Mouse (Mus musculus) megakaryocyte, embryonic 14.5 days (primary cell): Measurements from ENCODE around the gene Pdcd2l. TPM values are rescaled to one million over a fixed set of nuclear protein-coding genes. Genes with fewer than 3 reads are reported as not detected.
A peak's percentile ranks its signal among the peaks of the same experiment; 100 is the strongest.

ENCODE experiments used
- H3K27me3 ChIP-seq: replicated peaks from 2 replicates; pipeline ENCODE3; 2012; ENCODE audit warnings: inconsistent platforms
- H3K36me3 ChIP-seq: replicated peaks from 2 replicates; pipeline ENCODE3; 2012; ENCODE audit warnings: low read length, inconsistent platforms, mixed read lengths
- H3K4me1 ChIP-seq: 2 replicates; pipeline ENCODE4 v1.6.1; 2012; ENCODE audit warnings: inconsistent platforms
- H3K4me3 ChIP-seq: replicated peaks from 2 replicates; pipeline ENCODE3; 2012; ENCODE audit warnings: moderate library complexity, mild to moderate bottlenecking, inconsistent platforms
- H3K9me3 ChIP-seq: 2 replicates; pipeline ENCODE4 v1.6.1; 2012; ENCODE audit warnings: inconsistent platforms
- FLI1 ChIP-seq: IDR thresholded peaks from 2 replicates; pipeline ENCODE4 v1.6.1; 2012; ENCODE audit warnings: low read length, inconsistent platforms, mixed read lengths
- GATA1 ChIP-seq: IDR thresholded peaks from 3 replicates; pipeline ENCODE4 v1.6.1; 2012; ENCODE audit warnings: mixed read lengths, low read length, inconsistent platforms, borderline replicate concordance
- polyA plus RNA-seq: library from polyadenylated mRNA; stranded (reverse); fragments of >175 nt; gene quantifications from 2 replicates; pipeline ENCODE4 v1.2.3, GENCODE M21; 2012; ENCODE audit warnings: low replicate concordance; ENCODE audit not compliant: insufficient read depth

Pdcd2l gene
- 4.0 and 6.7 TPM in 2 replicates for polyA plus RNA-seq

DNA sequence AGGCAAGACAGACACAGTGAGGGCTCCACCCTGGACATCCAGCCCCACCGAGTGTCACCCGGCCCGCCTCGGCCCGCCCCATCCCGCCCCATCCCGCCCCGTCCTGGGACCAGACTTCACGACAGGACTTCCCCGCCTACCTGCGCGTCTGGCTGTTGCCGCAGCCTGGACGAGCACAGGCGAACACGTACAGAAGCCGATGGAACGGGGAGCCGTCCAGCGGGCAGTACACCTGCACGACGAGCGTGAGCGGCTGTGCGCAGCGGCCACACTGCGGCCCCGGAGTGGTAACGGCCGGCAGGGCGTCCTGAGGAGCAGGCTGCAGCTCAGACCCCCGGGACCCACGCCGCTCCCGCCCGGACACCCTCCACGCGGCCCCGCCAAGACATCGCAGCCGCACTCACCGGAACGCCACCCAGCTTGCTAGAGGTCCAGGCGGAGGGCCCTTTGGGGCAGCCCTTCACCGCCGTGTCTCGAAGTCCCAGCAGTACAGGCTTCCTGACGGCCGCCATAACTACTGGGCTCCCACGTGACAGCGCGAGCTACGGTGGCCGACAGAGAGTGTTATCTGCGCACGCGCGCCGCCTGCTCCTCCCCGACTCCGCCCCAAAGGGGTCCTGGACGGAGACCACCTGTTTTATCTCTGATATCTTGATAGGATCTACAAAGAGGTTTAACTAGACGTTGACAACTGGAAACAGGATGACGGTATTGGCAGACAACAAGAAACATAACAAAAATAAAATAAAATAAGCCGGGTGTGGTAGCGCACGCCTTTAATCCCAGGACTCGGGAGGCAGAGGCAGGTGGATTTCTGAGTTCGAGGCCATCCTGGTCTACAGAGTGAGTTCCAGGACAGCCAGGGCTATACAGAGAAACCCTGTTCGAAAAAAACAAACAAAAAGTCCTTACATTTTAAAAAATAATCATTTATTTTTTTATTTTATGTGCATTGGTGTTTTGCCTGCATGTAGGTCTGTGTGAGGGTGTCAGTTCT, at the start of gene Pdcd2l:
Gene Pdcd2l (minus strand): TSS at position 530 of the 997 bp plus-strand sequence.
- no peak for TF ChIP-seq FLI1
- TF ChIP-seq GATA1, result no peak
- H3K36me3 ChIP-seq, result peaks cover 38% of the 10 kb centered on the region
- H3K9me3 ChIP-seq, result no peaks in the 10 kb centered on the region
- H3K4me3 ChIP-seq, result peak within 1 kb of the TSS; percentile 100
- peaks cover 28% of the 10 kb centered on the region for H3K4me1 ChIP-seq
- H3K27me3 ChIP-seq, result no peaks in the 10 kb centered on the region

DNA sequence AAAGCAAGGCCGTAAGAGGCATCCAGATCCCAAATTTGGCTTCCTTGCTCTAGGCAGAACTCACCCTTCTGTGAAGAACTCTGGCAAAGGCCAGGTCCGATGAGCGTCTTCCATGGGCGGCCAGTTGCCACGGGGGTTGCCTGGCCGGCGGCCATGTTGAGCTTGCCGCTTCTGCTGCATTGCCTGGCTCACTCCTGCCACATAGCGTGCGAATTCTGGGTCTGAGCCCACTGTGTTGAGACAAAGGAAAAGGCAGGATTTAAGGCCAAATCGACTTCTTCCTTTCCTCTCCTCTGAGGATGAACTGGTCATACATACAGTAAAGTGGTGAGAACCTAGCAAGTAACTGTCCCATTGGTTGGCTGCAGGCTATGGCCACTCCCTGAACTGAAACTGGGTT, 45.7 kb upstream of the Pdcd2l start:
- TF ChIP-seq FLI1, result no peak
- no peak for TF ChIP-seq GATA1
- H3K27me3 ChIP-seq, result no peaks in the 10 kb centered on the region
- H3K4me1 ChIP-seq, result peaks cover 19% of the 10 kb centered on the region
- no peak overlapping the region for H3K4me3 ChIP-seq
- H3K36me3 ChIP-seq, result peaks cover 85% of the 10 kb centered on the region
- no peaks in the 10 kb centered on the region for H3K9me3 ChIP-seq

DNA sequence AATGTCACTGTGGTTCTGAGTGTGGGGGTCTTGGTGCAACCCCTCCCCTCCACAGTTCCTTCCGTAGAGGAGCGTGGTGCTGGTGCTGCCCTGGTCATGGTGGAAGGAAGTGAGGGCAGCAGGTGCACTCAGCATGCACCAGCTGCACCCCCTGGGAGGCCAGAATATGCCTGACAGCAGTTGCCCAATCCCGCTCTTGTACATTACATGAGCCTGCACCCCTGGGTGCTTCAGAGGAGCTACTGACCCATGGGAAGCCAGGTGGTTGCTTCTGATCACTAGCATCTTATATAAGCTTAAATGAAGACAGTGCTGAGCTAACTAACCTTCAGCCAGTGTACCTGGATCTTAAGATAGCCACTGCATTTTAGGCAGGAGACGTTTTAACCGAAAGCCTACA, 41.6 kb upstream of the Pdcd2l start:
- Histone ChIP-seq H3K4me1 (peaks cover 42% of the 10 kb centered on the region), H3K36me3 (peaks cover 67% of the 10 kb centered on the region), H3K4me3 (no peak overlapping the region), H3K9me3 (no peaks in the 10 kb centered on the region), H3K27me3 (no peaks in the 10 kb centered on the region)
- TF ChIP-seq GATA1, result no peak
- no peak for TF ChIP-seq FLI1

DNA sequence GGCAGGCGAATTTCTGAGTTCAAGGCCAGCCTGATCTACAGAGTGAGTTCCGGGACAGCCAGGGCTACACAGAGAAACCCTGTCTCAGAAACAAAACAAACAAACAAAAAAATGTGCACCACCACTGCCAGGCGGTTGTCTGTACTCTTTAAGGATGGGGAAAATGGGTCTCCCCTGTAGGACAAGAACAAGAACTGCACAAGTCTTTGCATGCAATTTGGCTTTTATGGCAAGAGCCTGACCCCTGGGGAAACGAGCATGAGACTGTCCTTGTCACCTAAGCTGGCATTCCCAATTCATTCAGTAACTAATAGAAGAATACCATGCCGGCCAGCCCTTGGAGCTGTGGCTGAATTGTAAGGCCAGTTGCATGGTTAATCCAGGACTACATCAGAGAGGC, 39.1 kb upstream of the Pdcd2l start:
- Histone ChIP-seq H3K27me3 (no peaks in the 10 kb centered on the region), H3K36me3 (peaks cover 50% of the 10 kb centered on the region), H3K4me1 (peaks cover 67% of the 10 kb centered on the region), H3K9me3 (no peaks in the 10 kb centered on the region), H3K4me3 (no peak overlapping the region)
- TF ChIP-seq GATA1 (no peak), FLI1 (no peak)

DNA sequence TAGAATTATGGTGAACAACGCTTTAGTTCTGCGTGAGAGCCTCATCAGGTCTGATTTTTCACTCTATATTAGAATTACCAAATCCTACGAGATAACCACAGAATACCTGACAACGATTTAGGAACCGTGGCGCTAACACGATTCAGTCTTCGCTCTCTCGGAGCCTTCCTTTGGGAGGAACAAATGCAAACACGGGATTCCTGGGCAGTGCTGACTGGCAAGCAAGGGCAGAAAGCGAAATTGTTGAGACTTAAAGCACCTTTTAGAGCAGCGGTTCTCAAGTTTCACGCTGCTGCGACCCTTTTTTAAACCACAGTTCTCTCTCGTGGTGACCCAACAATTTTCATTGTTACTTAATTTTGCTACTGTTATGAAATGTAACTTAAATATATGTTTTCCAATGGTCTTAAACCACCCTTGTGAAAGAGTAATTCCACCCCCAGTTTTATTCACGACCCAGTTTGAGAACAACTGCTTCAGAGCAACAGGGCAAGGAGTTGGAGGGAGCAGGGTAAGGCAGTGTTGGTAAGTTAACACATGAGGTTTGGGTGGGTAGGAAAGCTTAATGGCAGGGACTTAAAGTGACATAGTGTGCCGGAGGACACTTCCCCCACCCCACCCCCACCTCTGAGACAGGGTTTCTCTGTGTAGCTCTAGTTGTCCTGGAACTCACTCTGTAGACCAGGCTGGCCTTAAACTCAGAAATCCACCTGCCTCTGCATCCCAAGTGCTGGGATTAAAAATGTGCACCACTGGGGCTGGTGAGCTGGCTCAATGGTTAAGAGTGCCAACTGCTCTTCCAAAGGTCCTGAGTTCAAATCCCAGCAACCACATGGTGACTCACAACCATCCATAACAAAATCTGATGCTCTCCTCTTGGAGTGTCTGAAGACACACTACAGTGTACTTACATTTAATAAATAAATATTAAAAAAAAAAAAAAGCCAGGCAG, 38.4 kb upstream of the Pdcd2l start:
- TF ChIP-seq FLI1 (no peak), GATA1 (no peak)
- Histone ChIP-seq H3K4me3 (peak overlapping the region; percentile 97), H3K36me3 (peaks cover 43% of the 10 kb centered on the region), H3K9me3 (no peaks in the 10 kb centered on the region), H3K4me1 (peaks cover 68% of the 10 kb centered on the region), H3K27me3 (no peaks in the 10 kb centered on the region)

DNA sequence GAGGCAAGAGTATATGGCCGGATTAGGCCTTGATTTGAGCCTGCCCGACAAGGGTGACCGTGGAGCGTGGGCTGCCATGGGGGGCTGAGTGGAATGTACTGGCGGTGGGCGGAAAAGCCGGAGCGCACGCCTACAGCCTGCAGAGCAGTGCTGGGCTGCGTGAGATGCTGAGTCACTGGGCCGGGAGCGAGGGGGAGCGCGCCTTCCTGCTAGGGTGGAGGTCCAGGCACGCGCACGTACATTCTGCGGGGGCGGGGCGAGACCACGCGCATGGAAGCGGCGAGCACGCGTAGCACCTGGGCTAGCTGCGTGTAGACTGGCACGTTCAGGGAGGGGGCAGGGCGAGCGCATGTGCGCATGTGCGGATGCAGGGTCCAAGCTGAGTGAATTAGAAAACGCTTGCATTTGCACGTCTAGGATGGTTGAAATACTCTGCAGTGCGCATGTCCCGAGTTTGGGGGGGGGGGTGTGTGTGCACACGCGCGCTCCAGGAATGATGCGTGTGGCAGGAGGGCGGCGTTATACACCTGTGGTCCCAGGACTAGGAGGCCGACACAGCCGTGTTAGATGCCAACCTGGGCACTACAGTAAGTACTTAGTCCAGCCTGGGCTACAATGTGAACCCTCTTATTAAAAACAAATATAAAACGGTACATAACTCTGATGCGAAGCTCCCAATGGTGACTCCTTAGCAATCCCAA, 37.6 kb upstream of the Pdcd2l start:
- H3K36me3 ChIP-seq, result peaks cover 35% of the 10 kb centered on the region
- TF ChIP-seq GATA1 (no peak), FLI1 (no peak)
- H3K4me3 ChIP-seq, result peak overlapping the region; percentile 97

DNA sequence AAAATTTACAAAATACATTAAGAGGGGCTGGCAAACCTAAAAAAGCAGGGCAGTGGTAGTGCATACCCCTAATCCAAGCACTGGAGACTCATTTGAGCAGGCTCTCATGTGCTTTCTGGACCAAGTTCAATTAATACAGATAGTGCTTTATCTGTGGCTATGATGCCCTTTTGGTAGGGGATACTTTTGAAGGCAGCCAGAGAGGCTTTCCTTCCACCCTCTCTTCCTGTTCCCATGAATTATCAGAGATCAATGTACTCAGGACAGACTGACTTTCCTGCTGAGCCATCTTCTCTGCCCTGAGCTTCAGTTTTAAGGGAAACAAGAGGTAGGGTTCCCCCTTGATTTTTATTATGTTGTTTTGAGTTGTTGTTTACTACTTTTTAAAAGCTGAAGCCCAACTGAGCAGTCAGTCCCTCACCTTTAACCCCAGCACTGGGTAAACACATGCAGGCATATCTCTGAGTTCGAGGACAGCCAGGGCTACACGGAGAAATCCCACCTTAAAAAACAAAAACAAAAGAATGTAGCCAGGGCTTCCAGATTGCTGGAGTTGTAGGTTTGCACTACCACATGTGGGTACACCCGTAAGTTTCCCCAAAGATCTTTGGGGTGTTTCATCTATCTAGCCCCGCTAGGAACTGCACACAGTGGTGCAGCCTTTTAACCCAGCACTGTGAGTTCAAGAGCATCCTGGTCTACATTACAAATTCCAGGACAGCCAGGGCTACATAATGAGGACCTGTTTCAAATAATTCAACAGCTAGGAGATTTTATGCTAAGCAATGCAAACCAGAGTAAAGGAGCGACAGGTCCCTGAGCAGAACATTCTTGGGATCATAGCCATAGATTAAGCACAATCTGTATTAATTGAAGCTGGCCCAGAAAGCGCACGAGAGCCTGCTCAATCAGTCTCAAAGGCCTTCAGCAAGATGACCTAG, 36.6 kb upstream of the Pdcd2l start:
- TF ChIP-seq GATA1, result no peak
- TF ChIP-seq FLI1, result no peak
- H3K4me1 ChIP-seq, result peaks cover 72% of the 10 kb centered on the region
- H3K36me3 ChIP-seq, result peaks cover 32% of the 10 kb centered on the region

More for the DNA sequence above, 37.6 kb upstream of the Pdcd2l start:
- Histone ChIP-seq H3K27me3 (no peaks in the 10 kb centered on the region), H3K4me1 (peaks cover 67% of the 10 kb centered on the region), H3K9me3 (no peaks in the 10 kb centered on the region)

DNA sequence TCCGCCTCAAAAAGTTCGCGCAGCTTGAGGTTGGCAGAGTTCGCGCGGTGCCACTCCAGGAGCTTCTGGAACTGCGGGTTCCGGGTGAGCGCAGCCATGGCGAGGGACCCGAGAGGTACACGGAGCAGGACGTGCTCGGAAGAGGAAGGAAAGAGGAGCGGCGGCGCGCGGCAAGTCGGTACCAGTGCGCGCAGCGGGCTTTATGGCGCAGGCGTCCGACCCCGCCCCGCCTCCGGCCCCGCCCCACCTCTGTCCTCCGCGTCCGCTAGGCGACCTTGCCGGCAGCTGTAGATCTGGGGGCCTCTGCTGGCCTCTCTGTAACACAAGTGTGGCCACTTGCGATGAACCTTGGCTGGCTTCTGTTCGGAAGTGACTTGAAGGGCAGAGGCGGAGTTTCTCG, 33.7 kb upstream of the Pdcd2l start, which contains the start of gene Gpi1:
Gene Gpi1 (minus strand): TSS at position 221 of the 400 bp plus-strand sequence.
- Histone ChIP-seq H3K27me3 (no peaks in the 10 kb centered on the region), H3K4me1 (peaks cover 85% of the 10 kb centered on the region), H3K4me3 (peak within 1 kb of the TSS; percentile 95), H3K36me3 (peaks cover 40% of the 10 kb centered on the region), H3K9me3 (no peaks in the 10 kb centered on the region)
- TF ChIP-seq FLI1 (no peak), GATA1 (no peak)

More for the DNA sequence above, 36.6 kb upstream of the Pdcd2l start:
- Histone ChIP-seq H3K9me3 (no peaks in the 10 kb centered on the region), H3K4me3 (peak overlapping the region; percentile 97), H3K27me3 (no peaks in the 10 kb centered on the region)
